Mouse (Mus musculus) G1E-ER4 (cell line): Measurements from ENCODE around the gene Kif20b. TPM values are rescaled to one million over a fixed set of nuclear protein-coding genes. Genes with fewer than 3 reads are reported as not detected.

Experiments
- GATA1 ChIP-seq: IDR thresholded peaks from one replicate; pipeline ENCODE4 v1.8.0; 2012; ENCODE audit warnings: low read length, inconsistent platforms
- polyA plus RNA-seq: library from polyadenylated mRNA; stranded (reverse); fragments of >175 nt; gene quantifications from 2 replicates; pipeline ENCODE4 v1.2.3, GENCODE M21; 2012

Kif20b gene
- polyA plus RNA-seq, 1 experiment, result 9.9 TPM

DNA sequence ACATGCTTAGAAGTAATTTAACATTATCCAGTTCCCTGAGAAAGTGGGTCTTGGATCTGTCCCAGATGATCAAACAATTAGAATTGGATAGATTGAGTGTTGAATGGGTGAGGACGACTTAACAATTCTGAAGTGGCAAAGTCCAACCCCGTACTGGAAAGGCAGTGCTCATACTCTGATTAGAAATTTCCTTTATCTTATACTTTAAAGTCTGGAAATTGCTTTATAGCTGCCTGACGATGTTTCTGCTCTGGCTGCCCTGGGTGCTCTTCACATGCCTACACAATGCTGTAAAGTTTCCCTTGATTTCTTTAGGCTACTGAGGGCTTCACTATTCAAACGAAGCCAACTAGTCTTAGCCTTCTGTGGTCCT, 96.0 kb downstream of the Kif20b start:
- TF ChIP-seq GATA1, result no peak

Other genes starting within 250 kb of the Kif20b start
- not detected in 2 replicates for gene Slc16a12, start 175.1 kb upstream of the Kif20b start, polyA plus RNA-seq
- 2.2 and 2.5 TPM in 2 replicates for gene Pank1, start 42.9 kb upstream of the Kif20b start, polyA plus RNA-seq